Mouse (Mus musculus): ENCODE measurements at regions not wholly inside any gene's neighbourhood (a gene's known extent, or its start where the extent isn't known, plus 50 kb on each side); places are given as distances from the start of the nearest gene placed in this dataset.

- DNase-seq: no peak
These were observed 2154.8 kb downstream of the 4930444P10Rik start for GRCm38 (mm10) chr1:13938344-13938743.

GRCm38 (mm10) chr1:13935938-13936491, 2157.1 kb downstream of the 4930444P10Rik start:
- DNase-seq: peak in 1 of 2 experiments; percentile 1

GRCm38 (mm10) chr1:13928679-13929078, 2164.4 kb downstream of the 4930444P10Rik start:
- no peak for DNase-seq

- no peak for DNase-seq
These were observed 2165.2 kb downstream of the 4930444P10Rik start for GRCm38 (mm10) chr1:13927964-13928363.

GRCm38 (mm10) chr1:13925994-13926393, 2167.1 kb downstream of the 4930444P10Rik start:
- no peak for DNase-seq

GRCm38 (mm10) chr1:13915216-13915615, 2177.9 kb downstream of the 4930444P10Rik start:
- DNase-seq: no peak

GRCm38 (mm10) chr1:13879126-13879525, 2214.0 kb downstream of the 4930444P10Rik start:
- DNase-seq: no peak

GRCm38 (mm10) chr1:13873925-13874324, 2219.2 kb downstream of the 4930444P10Rik start:
- DNase-seq: no peak

- DNase-seq: no peak
These were observed 2220.6 kb downstream of the 4930444P10Rik start for GRCm38 (mm10) chr1:13872536-13872935.

- DNase-seq: no peak
These were observed 2222.4 kb downstream of the 4930444P10Rik start for GRCm38 (mm10) chr1:13870631-13871286.

- DNase-seq: no peak
These were observed 2227.4 kb downstream of the 4930444P10Rik start for GRCm38 (mm10) chr1:13865713-13866112.

- DNase-seq: no peak
These were observed 2229.4 kb downstream of the 4930444P10Rik start for GRCm38 (mm10) chr1:13863712-13864111.

GRCm38 (mm10) chr1:13861070-13861511, 2232.0 kb downstream of the 4930444P10Rik start:
- no peak for DNase-seq

- no peak for DNase-seq
These were observed 2232.7 kb downstream of the 4930444P10Rik start for GRCm38 (mm10) chr1:13860469-13860868.

- DNase-seq: no peak
These were observed 2233.4 kb downstream of the 4930444P10Rik start for GRCm38 (mm10) chr1:13859723-13860122.

- no peak for DNase-seq
These were observed 2234.6 kb downstream of the 4930444P10Rik start for GRCm38 (mm10) chr1:13858371-13859018.

- no peak for DNase-seq
These were observed 2236.1 kb downstream of the 4930444P10Rik start for GRCm38 (mm10) chr1:13856998-13857397.

- DNase-seq: no peak
These were observed 2242.0 kb downstream of the 4930444P10Rik start for GRCm38 (mm10) chr1:13851144-13851543.

GRCm38 (mm10) chr1:13849071-13849470, 2244.1 kb downstream of the 4930444P10Rik start:
- no peak for DNase-seq

GRCm38 (mm10) chr1:13846336-13846865, 2246.7 kb downstream of the 4930444P10Rik start:
- no peak for DNase-seq

GRCm38 (mm10) chr1:13840309-13840622, 2252.9 kb downstream of the 4930444P10Rik start:
- no peak for DNase-seq

GRCm38 (mm10) chr1:13839619-13840308, 2253.4 kb downstream of the 4930444P10Rik start:
- no peak for DNase-seq
